Mouse (Mus musculus) ES-E14 (cell line): Measurements from ENCODE around the gene Tpcn2. TPM values are rescaled to one million over a fixed set of nuclear protein-coding genes. Genes with fewer than 3 reads are reported as not detected.

Experiments used
- DNase-seq: peaks from one replicate; pipeline ENCODE4 v3.0.0-alpha.2; 2013; ENCODE audit warnings: low read depth, low spot score
- H3K27ac ChIP-seq: 2 replicates; pipeline ENCODE4 v1.5.1; 2012; ENCODE audit warnings: low read depth, mild to moderate bottlenecking, low read length, moderate library complexity, mixed read lengths; ENCODE audit not compliant: poor library complexity, insufficient read depth, severe bottlenecking
- H3K36me3 ChIP-seq: 2 replicates; pipeline ENCODE4 v1.6.1; 2012; ENCODE audit warnings: mild to moderate bottlenecking, low read length, moderate library complexity, mixed read lengths; ENCODE audit not compliant: control insufficient read depth, poor library complexity, insufficient read depth, severe bottlenecking
- H3K4me1 ChIP-seq, 2 experiments: fragments of 150-350 bp in 1 of 2; sonication (generic) in 1 of 2; 2 replicates each; pipeline ENCODE4 v1.6.1; 2012; ENCODE audit warnings: low read length in 2 of 2, mild to moderate bottlenecking in 1 of 2, mixed read lengths in 1 of 2; ENCODE audit not compliant: control insufficient read depth in 2 of 2, insufficient read depth in 2 of 2, poor library complexity in 1 of 2
- H3K4me3 ChIP-seq, 2 experiments: fragments of 150-350 bp in 1 of 2; sonication (generic) in 1 of 2; 2 replicates each; pipeline ENCODE4 v1.5.1; 2012; ENCODE audit warnings: low read length in 2 of 2, low read depth in 1 of 2, mild to moderate bottlenecking in 1 of 2, mixed read lengths in 1 of 2; ENCODE audit not compliant: insufficient read depth in 1 of 2, poor library complexity in 1 of 2, severe bottlenecking in 1 of 2
- H3K9ac ChIP-seq: 2 replicates; pipeline ENCODE4 v1.6.1; 2012; ENCODE audit warnings: low read depth, mild to moderate bottlenecking, low read length, mixed read lengths; ENCODE audit not compliant: poor library complexity, insufficient read depth, severe bottlenecking
- H3K9me3 ChIP-seq: fragments of 150-350 bp; sonication (generic); 2 replicates; pipeline ENCODE4 v1.6.1; 2012; ENCODE audit warnings: low read depth, mild to moderate bottlenecking, low read length; ENCODE audit not compliant: control insufficient read depth, insufficient read depth
- CHD2 ChIP-seq: IDR thresholded peaks from 2 replicates; pipeline ENCODE4 v1.6.1; 2014; ENCODE audit warnings: mild to moderate bottlenecking, low read depth, low read length, inconsistent platforms
- HCFC1 ChIP-seq: IDR thresholded peaks from 2 replicates; pipeline ENCODE4 v1.6.1; 2012; ENCODE audit warnings: low read length, inconsistent platforms, borderline replicate concordance; ENCODE audit not compliant: insufficient read depth
- MAFK ChIP-seq: IDR thresholded peaks from 2 replicates; pipeline ENCODE4 v1.6.1; 2014; ENCODE audit warnings: mild to moderate bottlenecking, low read depth, low read length, inconsistent platforms; ENCODE audit not compliant: insufficient read depth
- ZC3H11A ChIP-seq: IDR thresholded peaks from 2 replicates; pipeline ENCODE4 v1.6.1; 2012; ENCODE audit warnings: low read depth, mild to moderate bottlenecking, inconsistent platforms, low read length, borderline replicate concordance
- ZNF384 ChIP-seq: IDR thresholded peaks from 2 replicates; pipeline ENCODE4 v1.6.1; 2012; ENCODE audit warnings: low read depth, low read length, inconsistent platforms
- in situ Hi-C, 2 experiments: fragments of 600-800 bp; cut with MboI; formaldehyde crosslinking; loops; one replicate each; pipeline ENCODE4 v1.15.1; 2025; ENCODE audit warnings: low sequenced_read_pairs in 2 of 2, inconsistent platforms in 1 of 2; ENCODE audit not compliant: unreplicated experiment in 2 of 2
- total RNA-seq: library from RNA; depleted of rRNA; stranded (reverse); fragments of 300-350 nt; gene quantifications from 2 replicates; pipeline ENCODE4 v1.2.3, GENCODE M21; 2012

Gene Tpcn2
- total RNA-seq, 1 experiment = 10.1 TPM

GRCm38 (mm10) chr7:145219420-145219831 is 64.4 kb downstream of the Tpcn2 start:
- H3K36me3 ChIP-seq = peaks cover 2% of the 10 kb centered on the region; the same call in 1 of the 2 replicates
- peaks cover 0 to 3% of the 10 kb centered on the region in 2 experiments; a peak in 2 of 4 replicates for H3K4me1 ChIP-seq
- no peak overlapping the region for H3K27ac ChIP-seq
- TF ChIP-seq ZC3H11A = no peak
- TF ChIP-seq HCFC1 = no peak
- TF ChIP-seq MAFK = no peak
- TF ChIP-seq ZNF384 = no peak
- TF ChIP-seq CHD2 = no peak
- no peak overlapping the region for H3K4me3 ChIP-seq
- no peak for DNase-seq
- no peak overlapping the region for H3K9ac ChIP-seq
- peaks cover 4% of the 10 kb centered on the region; the same call in 1 of the 2 replicates for H3K9me3 ChIP-seq
- in situ Hi-C loops = no loop called here

GRCm38 (mm10) chr7:145216591-145216990 is 67.2 kb downstream of the Tpcn2 start:
- in situ Hi-C loops = no loop called here
- no peak for DNase-seq
- Histone ChIP-seq H3K4me1 (peaks cover 2 to 9% of the 10 kb centered on the region in 2 experiments; a peak in 2 of 4 replicates), H3K36me3 (no peaks in the 10 kb centered on the region), H3K9me3 (no peaks in the 10 kb centered on the region), H3K4me3 (no peak overlapping the region), H3K9ac (no peak overlapping the region), H3K27ac (no peak overlapping the region)
- no peak for TF ChIP-seq MAFK
- TF ChIP-seq ZNF384 = no peak
- TF ChIP-seq ZC3H11A = 0 out of 2 replicates have a peak, but pooled peaks have one; percentile 13

GRCm38 (mm10) chr7:145215476-145215875 is 68.3 kb downstream of the Tpcn2 start:
- no peak overlapping the region for H3K27ac ChIP-seq
- no peaks in the 10 kb centered on the region for H3K36me3 ChIP-seq
- no peak for DNase-seq
- no peak overlapping the region for H3K4me3 ChIP-seq
- no peak overlapping the region for H3K9ac ChIP-seq
- TF ChIP-seq CHD2 (no peak), ZNF384 (no peak), HCFC1 (no peak), ZC3H11A (no peak), MAFK (no peak)
- in situ Hi-C loops = no loop called here
- H3K4me1 ChIP-seq = peaks cover 4 to 17% of the 10 kb centered on the region in 2 experiments; a peak in 2 of 4 replicates
- H3K9me3 ChIP-seq = no peaks in the 10 kb centered on the region

- H3K36me3 ChIP-seq = no peaks in the 10 kb centered on the region
- H3K9me3 ChIP-seq = no peaks in the 10 kb centered on the region
- no peak overlapping the region for H3K9ac ChIP-seq
- peaks cover 4 to 18% of the 10 kb centered on the region in 2 experiments; a peak in 2 of 4 replicates for H3K4me1 ChIP-seq
- in situ Hi-C loops = no loop called here
- H3K27ac ChIP-seq = no peak overlapping the region
- DNase-seq = no peak
- TF ChIP-seq HCFC1 (no peak), MAFK (no peak), ZC3H11A (no peak), CHD2 (no peak), ZNF384 (no peak)
- H3K4me3 ChIP-seq = no peak overlapping the region
These were observed 71.8 kb downstream of the Tpcn2 start for GRCm38 (mm10) chr7:145211680-145212659.
